Mouse (Mus musculus) gastrocnemius, adult 18-20 months (tissue): ENCODE data around the gene Pdzd9. TPM values are rescaled to one million over a fixed set of nuclear protein-coding genes. Genes with fewer than 3 reads are reported as not detected.
"Not testable (repeated sequence)": the region's sequence is repeated elsewhere in the genome, so short reads cannot be mapped to it uniquely, and the experiment has no call there.

Source experiments
- DNase-seq: peaks from one replicate; pipeline ENCODE4 v3.0.0; 2021; ENCODE audit warnings: low spot score
- long read RNA-seq, 2 experiments: library from polyadenylated mRNA; stranded (forward); transcript quantifications; one replicate each; pipeline ENCODE4 v2.0.0; 2021
- total RNA-seq, 2 experiments: library from RNA; stranded (reverse); gene quantifications; 2 replicates each; pipeline ENCODE4 v1.2.3; 2021

The Pdzd9 gene
- total RNA-seq: not detected
- long read RNA-seq, experiment 1: 0 reads
- long read RNA-seq, experiment 2, partial matches to known transcripts: 0 of 1 reads
- long read RNA-seq, experiment 2, other reads (novel, unspliced or antisense): 1 of 1 reads

DNA sequence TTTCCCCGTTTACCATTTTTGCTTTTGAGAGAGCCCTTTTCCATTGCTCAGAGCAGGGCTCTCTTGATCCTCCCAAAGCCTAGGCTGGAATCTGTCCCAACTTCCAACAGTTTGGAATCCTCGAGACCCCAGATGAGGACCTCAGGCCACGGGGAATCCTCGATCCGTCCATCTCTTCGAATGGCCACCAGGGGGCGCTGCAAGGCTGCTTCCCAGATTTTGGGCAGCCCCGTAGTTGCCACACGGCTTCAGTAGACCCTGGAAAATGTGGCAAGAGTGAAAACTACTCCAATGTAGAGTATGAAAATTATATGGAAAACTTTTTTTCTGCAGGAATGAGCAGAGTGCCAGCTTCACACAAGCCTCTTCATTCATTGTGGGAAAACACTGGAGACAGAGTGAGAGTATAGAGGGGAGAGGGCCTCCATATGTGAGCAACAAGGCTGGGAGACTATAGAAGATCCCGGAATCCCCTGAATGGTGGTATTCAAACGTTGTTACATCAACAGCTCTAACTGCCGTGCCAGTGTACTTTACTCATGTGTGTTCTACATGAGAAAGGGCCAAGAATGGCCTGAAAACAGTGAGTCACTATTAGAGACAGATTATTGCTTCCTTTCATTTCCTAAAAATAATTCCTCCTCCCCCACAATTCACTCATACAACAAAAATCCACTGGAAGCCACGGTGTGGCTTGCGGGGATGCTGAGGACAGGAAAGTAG, at the start of gene Pdzd9:
Gene Pdzd9, minus strand, starts transcription at position 191 of the 723 bp plus-strand sequence.
- peak; percentile 70 for DNase-seq

DNA sequence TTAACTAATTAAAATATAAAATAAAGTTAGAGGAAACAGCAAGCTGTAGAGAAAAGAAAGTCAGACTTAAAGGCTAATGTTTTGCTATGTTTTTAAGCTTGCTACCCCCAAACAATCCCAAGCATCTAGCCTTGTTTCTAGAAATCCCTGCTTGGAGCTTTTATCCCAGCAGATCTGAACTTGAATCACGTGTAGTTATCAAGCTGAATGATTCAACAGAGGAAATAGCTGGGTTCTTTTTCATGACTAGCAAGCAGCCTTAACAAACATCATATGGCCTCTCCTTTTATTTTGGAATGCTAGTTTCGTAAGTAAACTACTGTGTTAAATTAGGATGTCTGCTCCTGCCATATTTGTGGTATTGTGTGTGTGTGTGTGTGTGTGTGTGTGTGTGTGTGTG, 47.1 kb upstream of the Pdzd9 start:
- DNase-seq: no peak

DNA sequence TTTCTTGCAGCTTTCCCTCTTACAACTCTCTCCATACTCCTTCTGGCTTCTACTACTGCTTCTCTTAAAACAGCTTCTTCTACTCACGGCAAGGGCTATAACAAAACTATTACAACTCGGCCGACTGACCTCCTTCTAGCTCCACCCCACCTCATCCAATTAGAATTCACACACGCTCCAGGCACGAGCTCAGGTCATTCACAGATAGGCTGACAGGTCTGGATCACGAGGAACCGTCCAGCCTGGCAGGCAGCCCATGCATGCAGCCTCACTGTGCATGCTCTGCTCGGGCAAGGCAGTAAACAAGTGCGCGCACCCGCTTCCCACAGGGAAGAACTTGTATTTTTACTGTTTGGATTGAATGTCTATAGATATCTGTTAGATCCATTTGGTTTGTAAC, 43.8 kb upstream of the Pdzd9 start:
- DNase-seq: not testable (repeated sequence)

DNA sequence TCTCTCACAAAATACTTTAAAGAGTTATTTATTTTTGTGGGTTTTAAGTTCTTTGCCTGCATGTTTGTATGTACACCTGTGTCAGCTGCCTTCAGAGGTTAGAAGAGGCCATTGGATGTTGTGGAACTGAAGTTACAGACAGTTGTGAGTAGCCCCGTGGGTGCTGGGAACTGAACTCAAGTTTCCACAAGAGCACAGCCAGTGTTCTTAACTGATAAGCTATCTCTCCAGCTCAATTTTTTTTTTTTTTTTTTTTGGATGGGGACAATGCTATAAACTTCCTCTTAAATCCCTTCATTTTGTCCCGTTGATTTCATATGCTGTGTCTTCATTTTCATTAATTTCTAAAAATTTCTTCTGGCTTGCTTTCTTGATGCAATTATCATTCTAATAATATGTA, 43.1 kb upstream of the Pdzd9 start:
- no peak for DNase-seq

DNA sequence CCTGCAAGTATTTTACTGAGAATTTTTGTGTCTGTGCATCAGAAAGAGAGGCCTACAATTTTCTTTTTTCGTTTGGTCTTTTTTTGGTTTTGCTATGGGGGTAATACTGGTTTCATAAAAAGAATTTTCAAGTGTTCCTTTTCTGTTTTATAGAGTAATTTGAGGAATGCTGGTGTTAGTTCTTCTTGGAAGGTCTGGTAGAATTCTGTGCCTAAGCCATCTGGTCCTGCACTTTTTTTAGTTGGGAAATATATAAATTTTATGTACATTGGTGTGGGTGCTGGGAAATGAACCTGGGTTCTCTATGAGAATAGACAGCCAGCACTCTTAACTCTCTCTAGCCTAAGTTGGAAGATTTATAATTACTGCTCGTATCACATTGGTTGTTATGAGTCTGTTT, 41.9 kb upstream of the Pdzd9 start:
- DNase-seq: no peak

DNA sequence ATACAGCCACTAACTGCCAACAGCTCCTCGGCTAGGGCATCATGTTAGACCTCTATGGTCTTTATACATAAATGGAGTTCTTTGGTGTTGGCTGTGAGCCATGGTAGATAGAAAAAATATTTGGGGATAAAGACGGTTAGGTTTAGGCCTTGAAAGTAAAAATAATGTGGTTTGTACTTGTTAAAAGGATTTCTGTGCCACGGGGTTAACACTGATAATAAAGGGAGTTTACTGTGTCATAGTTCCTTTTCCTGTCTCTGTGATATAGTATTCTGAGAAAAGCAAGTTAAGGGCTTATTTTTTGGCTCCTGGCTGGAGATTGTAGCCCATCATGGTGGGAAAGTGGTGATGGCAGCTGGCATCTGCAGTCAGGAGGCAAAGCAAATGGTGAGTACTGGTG, 33.7 kb upstream of the Pdzd9 start:
- no peak for DNase-seq

DNA sequence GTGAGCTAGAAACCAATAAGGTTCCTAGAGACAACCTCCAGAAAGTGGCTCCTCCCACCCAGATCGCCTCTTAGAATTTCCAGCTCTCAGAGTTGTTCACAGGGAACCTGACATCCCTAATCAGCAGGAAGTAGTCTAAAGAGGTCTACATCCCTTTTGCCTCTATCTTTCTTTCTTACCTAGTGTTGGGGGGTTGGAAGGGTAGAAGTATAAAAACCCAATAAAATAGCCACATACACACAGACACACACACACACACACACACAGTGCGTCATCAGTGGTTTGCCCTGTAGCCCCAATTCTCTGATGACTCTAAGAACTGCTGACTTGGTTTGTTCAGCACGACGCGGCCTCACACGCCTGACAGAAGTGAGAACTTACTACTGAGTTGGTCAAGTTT, 29.4 kb upstream of the Pdzd9 start:
- DNase-seq: no peak

DNA sequence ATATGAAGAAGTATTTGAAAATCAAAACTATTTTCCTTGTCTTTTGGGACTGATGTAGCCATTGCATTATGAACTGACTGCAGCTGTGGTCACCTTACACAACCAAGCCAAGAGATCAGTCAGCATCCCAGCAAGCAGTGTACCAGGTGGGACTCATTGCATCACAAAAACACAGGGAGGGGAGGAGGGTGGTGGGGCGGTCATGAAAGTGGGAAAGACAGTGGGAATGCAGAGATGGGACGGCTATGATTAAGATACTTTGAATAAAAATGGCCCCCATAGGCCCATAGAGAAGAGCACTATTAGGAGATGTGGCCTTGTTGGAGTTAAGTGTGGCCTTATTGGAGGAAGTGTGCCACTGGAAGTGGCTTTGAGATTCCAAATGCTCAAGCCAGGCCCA, 26.2 kb upstream of the Pdzd9 start:
- DNase-seq: no peak

DNA sequence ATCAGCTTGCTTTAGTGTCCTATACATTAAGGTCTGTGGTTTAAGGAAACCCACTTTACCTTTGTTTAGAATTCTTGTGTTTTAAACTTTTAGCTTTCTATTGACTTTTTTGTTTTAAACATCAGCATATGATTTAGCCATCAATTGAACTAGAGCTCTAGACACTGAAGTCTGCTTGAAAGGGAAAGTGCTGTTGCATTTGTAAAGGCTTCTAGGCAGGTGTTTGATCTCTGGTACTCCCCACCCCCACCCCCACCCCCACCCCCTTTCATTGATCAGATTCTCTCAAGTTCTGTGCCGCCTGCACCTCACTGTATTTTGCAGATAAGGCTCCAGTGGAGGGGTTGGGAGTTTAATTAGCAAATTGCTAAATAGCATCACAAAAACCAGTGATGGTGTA, 25.5 kb upstream of the Pdzd9 start:
- DNase-seq: no peak

DNA sequence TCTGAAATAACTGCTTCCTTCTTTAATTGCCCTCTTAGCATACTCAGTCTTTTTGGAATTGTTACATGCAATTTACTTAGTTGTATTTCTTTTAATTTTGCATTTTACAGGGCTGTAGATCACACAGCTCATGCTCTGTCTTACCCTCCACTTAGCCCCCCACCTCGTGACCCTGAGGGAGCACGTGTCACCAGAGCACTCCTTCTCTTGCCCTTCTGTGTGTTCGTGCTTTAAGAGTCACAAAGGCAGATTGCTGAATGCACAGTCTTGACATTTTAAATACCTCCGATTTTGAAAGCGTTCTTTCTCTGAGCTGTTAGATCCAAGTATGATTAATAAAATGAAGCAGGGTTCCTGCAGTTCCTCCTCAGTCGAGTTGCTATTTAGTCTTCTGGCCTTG, 25.1 kb upstream of the Pdzd9 start:
- no peak for DNase-seq

DNA sequence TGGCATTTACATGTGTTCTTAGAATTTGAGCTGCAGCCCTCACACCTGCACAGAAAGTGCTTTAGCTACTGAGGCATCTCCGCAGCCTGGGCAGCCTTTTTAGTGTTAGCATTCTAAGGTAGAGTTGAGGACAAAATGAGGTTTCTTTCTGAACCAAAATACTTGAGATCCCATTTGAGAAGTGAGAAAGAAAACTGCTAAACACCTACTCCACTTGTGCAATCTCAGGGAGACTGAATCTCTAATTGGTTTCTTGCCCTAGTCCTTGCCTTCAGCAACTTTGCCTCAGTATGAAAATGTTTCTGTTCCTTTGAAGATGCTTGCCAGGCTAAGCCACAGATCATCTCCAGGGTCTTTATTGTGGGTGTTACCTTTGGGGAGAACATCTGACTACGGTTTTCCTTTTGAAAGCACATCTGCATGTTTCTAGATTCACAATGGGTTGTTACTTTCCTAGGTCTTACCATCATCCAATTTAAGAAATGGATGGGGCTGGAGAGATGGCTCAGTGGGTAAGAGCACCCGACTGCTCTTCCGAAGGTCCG, 23.8 kb upstream of the Pdzd9 start:
- DNase-seq: no peak

DNA sequence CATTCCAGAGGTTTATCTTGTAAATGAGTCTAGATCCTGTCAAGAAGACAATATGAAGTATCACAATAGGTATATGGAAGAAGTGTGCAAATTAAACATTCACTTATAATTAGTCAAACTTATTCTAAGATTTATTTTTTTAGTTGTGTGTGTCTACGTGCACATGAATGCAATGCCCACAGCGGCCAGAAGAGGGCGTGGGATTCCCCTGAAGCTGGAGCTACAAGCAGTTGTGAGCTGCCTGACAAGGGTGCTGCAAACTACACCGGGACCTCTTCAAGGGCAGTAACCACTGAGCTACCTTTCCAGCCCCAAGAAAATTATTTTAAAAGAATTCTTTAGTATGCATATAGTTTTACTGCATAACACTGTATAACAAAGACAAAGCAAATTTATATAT, 20.5 kb upstream of the Pdzd9 start:
- DNase-seq: no peak

DNA sequence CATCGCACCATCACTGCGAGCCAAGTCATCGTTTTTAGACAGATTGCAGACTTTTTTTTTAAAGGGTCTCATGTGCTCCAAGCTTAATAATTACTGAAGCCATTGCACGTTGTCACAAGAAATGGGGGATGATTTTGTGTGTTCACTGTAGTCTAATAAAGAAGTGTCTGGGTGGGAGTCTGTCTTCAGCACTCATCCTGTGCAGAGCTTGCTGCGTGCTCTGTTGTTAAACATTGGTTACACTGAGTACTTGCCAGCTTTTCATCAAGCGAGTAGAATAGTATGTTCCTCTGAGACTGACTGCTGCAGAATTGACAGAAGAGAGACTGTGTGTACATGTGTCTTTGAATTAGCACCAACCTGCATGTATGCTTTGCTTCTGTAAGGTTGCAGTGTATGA, 15.1 kb upstream of the Pdzd9 start:
- DNase-seq: no peak

DNA sequence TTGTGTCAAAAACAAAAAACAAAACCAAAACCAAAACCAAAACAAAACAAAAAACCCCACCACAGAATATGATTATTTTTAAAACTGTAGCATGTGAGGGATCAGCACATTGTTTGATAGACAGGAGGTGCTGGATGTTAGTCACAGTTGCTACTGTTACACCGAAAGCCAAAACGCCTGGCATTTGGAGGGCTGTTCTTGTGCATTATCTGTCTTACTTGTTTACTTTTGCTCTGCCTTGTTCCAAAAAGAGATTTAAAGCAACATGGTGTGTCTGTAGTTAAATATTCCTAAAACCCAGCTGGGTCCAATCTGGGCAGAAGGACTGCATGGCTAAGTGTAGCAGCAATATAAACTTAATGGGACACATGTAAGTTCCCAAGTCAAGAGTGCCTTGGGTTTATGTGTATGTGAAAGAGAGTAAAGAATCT, 14.6 kb upstream of the Pdzd9 start:
- no peak for DNase-seq

DNA sequence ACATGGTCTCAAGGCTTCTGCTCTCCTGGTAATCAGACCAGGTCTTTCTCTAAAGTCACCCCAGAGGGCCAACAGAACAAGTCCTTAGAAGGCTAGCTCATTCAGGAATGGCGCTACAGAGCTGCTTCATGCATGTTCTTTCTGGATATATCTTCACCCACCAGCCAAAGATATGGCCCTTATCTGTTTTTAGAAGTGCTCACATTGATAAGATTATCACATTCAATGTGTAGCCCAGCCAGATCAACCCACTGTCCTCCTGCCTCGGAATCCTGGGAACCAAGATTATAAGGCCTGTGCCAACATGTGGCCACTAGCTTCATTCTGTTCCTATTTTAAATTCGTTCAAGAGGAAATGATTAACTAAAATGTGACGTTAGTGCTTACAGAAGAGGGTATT, 11.9 kb upstream of the Pdzd9 start:
- DNase-seq: no peak

DNA sequence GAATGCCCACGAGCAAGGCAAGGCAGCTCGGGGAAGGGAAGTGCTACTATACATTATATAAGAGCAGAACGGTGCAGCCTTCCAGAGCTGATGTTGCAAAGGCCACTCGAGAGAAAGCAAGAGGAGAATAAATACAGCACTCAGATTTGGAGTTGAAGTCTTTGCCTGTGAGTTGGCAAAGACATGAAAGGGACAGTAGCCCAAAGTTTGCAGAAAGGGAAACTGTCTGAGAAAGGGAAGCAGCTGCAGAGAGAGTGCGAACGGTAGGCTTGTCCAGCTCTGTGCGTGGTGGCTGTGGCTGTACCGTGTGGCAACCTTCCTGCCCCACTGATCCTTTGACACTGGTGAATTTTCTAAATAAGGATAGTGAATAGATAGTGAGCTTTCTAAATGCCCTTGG, 8.9 kb upstream of the Pdzd9 start:
- DNase-seq: no peak

DNA sequence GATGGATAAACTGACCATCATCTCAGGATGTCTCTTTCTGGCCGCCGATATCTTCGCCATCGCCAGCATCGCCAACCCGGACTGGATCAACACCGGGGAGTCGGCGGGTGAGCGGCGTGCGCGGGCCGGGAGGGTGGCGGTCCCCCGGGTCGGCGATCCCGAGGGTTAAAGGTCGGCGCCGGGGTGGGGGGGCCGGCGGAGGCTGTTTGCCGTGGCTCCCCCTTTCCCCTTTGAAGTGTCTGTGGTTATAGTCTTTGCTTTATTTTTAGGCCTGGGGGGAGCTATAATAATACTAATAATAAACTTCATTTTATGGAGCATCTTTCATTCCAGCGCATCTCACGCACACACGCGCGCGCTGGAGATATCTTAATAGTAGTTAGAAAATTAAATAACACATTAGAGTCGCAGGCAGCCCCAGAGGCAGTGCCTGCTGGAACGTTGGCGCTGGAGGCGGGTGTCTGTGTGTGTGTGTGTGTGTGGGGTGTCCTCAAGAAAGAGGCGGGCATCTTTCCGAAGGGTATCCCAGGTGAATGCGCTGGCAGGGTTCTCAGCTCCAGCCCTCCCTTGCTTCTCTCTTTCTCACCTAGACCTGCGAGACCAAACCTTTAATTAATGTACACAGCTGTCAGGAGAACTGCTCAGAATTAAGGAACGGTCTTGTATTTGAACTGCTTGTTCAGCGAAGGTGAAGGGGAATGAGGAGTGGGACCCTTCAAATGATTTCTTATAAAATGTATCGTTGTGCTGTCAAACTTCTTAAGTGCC, 7.8 kb upstream of the Pdzd9 start:
- peak; percentile 38 for DNase-seq

DNA sequence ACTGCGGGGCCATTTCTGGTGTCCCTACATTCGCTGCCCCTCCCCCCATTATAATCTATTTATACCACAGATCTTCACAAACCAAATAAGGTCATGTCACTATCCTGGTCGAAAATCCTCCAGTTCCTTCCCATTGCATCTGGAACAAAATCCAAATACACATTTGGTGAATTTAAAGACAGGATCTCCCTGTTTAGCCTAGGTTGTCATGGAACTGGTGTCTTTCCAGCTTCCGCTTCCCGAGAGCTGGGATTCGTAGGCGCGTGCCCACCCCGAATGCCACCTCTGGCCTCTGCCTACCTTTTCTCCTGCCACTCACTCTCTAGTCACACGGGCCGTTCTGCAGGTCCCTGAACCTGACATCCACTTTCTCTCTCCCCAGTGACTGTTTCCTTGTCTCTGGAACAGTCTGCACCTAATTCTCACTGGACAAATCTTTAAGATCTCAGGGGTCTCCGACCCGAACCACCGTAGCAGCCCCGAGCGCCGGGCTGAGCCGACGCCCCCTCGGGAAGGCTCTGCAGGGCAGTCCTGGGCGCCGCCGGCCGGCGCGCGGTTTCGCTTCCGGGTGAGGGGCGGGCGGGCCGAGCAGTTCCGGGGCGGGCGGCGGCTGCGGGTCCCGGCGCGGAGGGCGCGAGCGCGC, 7.0 kb upstream of the Pdzd9 start, which contains the start of gene Mosmo:
Gene Mosmo, plus strand, starts transcription at position 618 of the 643 bp plus-strand sequence.
- DNase-seq: peak; percentile 49

DNA sequence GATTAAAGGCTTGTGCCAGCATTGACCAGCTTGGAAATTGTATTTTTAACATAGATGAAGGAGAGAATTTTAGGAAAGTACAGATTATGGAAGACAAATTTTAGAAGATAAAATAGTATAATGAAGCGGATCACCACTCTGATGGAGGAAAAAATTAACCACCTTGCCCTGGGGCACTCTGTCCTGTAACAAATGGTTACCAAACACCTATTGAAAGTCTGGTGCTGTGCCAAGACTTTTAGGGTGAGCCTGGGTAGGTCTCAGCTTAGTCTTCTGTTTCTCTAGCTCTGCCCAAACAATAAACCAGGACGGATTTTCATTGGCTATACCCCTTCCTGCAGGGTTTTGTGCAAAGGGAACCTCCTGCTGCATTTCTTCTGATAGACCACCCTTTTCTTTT, 1.1 kb upstream of the Pdzd9 start:
- no peak for DNase-seq

DNA sequence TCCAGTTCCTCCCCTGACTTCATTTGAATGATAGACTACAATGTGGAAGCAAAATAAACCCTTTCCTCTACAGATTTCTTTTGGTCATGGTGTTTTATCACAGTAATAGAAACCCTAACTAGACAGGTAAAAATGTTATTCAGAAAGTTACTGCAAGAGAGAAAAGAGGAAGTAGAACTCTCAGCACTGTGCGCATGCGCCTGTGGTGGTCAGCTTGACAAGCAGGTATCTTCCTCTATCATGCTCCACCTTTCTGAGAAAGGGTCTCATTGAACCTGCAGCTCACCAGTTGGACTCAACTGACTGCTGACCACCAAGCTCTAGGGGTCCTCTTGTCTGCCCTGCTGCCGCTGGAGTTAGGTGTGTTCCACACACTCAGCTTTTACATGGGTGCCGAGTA, 8.1 kb downstream of the Pdzd9 start:
- DNase-seq: no peak

DNA sequence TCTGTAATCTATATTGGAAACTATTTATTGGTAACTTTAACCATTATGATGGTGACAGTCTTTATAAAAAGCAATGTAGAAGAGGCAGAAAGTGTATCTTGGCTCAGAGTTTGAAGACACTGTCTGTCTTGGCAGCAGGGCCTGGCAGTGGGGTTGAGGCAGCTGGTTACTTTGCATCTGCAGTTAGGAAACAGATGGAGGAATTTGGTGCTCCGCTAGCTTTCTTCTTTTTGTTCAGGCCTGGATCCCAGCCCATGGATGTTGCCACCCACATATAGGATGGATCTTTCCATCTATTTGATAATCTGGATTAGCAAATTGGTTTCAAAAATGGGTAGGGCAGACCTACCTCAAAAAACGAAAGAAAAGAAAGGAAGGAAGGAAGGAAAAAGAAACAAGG, 22.3 kb downstream of the Pdzd9 start:
- no peak for DNase-seq

DNA sequence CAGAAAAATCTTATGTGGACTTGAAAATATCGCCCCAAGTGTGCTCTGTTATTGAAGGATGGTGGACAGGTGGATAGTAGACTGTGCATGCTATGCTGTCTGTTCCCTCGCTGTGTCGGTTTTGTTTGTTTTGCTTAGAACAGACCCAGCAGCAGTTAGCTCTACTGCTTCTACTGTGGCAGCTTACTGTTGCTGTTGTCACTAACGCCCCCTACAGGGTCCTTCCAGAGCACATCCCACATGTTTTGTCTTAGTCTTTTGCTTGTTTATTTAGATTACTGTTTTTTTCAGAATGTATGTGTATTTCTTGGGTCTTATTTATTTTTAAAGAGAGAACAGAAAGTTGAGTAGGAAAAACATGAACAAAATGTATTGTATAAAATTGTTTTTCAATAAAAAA, 26.9 kb downstream of the Pdzd9 start:
- DNase-seq: no peak
